ENCODE assay signal across 37 mouse cellular contexts in genomic region chr4:43859886-43860285, GRCm38 (mm10). TPM values are rescaled to one million over a fixed set of nuclear protein-coding genes. Genes with fewer than 3 reads are reported as not detected.
"Had no signal": no experiment of that assay in that cellular context is flagged by ENCODE, and none has a peak within 500 bp of the region (broad histone marks: within the 10 kb centered on the region; RNA-seq: fewer than 3 reads in every experiment).

No protein-coding gene starts in this region.

- H3K4me1 ChIP-seq: intestine, embryonic 15.5 days; limb, embryonic 12.5 days; liver, embryonic 12.5 days had no signal

- H3K4me3 ChIP-seq: gastrocnemius, adult 2 months; heart, adult 2 months; heart, embryonic 13.5 days; heart, embryonic 15.5 days; hindbrain, embryonic 10.5 days; hindbrain, embryonic 12.5 days; intestine, embryonic 15.5 days; layer of hippocampus, adult 2 months; left cerebral cortex, adult 2 months; limb, embryonic 10.5 days; limb, embryonic 12.5 days; liver, embryonic 12.5 days had no signal

- H3K27ac ChIP-seq: gastrocnemius, adult 2 months; heart, adult 2 months; heart, embryonic 13.5 days; heart, embryonic 15.5 days; hindbrain, embryonic 10.5 days; hindbrain, embryonic 12.5 days; hindbrain, embryonic 14.5 days; intestine, embryonic 15.5 days; layer of hippocampus, adult 2 months; left cerebral cortex, adult 2 months; limb, embryonic 10.5 days; limb, embryonic 12.5 days; liver, embryonic 12.5 days had no signal

- ATAC-seq: inflammation-experienced regulatory T-cells, adult 6 months; intestine, embryonic 15.5 days; intestine, postnatal 0 days; liver, embryonic 12.5 days had no signal

- H3K9ac ChIP-seq: heart, embryonic 13.5 days; heart, embryonic 15.5 days; hindbrain, embryonic 12.5 days; hindbrain, embryonic 14.5 days; intestine, embryonic 15.5 days; limb, embryonic 12.5 days; liver, embryonic 12.5 days had no signal

- H3K4me2 ChIP-seq: heart, embryonic 13.5 days; heart, embryonic 15.5 days; hindbrain, embryonic 12.5 days; hindbrain, embryonic 14.5 days; intestine, embryonic 15.5 days; limb, embryonic 12.5 days; liver, embryonic 12.5 days had no signal

- DNase-seq: gastrocnemius, adult 2 months; gastrocnemius, postnatal 10 days; gastrocnemius, postnatal 25 days; heart, adult 2 months; heart, postnatal 14 days; heart, postnatal 4 days; kidney, adult 18-20 months; kidney, adult 8-10 months; kidney, postnatal 10 days; kidney, postnatal 25 days; kidney, postnatal 4 days; liver had no signal

- H3K9me3 ChIP-seq: heart, embryonic 13.5 days; heart, embryonic 15.5 days; hindbrain, embryonic 10.5 days; hindbrain, embryonic 12.5 days; intestine, embryonic 15.5 days; limb, embryonic 10.5 days; limb, embryonic 12.5 days; liver, embryonic 12.5 days had no signal

- H3K27me3 ChIP-seq: heart, embryonic 13.5 days; heart, embryonic 15.5 days; hindbrain, embryonic 12.5 days; intestine, embryonic 15.5 days; limb, embryonic 12.5 days; liver, embryonic 12.5 days had no signal

- H3K36me3 ChIP-seq: heart, embryonic 13.5 days; heart, embryonic 15.5 days; hindbrain, embryonic 10.5 days; hindbrain, embryonic 12.5 days; intestine, embryonic 15.5 days; limb, embryonic 10.5 days; limb, embryonic 12.5 days; liver, embryonic 12.5 days had no signal

RNA-seq across cellular contexts. Expression of gene Olfr155, which starts 8.5 kb away (rescaled TPM):
- total RNA-seq: gastrocnemius, adult 2 months; gastrocnemius, postnatal 10 days; gastrocnemius, postnatal 25 days; gastrocnemius, postnatal 4 days; granulocyte monocyte progenitor cell, adult 5-6 weeks; heart, adult 2 months; heart, postnatal 14 days; heart, postnatal 4 days; layer of hippocampus, adult 2 months; layer of hippocampus, postnatal 10 days; layer of hippocampus, postnatal 25 days; left cerebral cortex, adult 2 months; left cerebral cortex, postnatal 14 days; left cerebral cortex, postnatal 36 days had no signal
- polyA plus RNA-seq: frontal cortex, adult 2 months; heart, adult 2 months; heart, embryonic 13.5 days; heart, embryonic 15.5 days; heart, postnatal 0 days; hindbrain, embryonic 10.5 days; hindbrain, embryonic 12.5 days; hindbrain, embryonic 14.5 days; hindbrain, embryonic 16.5 days; inflammation-experienced regulatory T-cells, adult 6 months; intestine, embryonic 15.5 days; intestine, postnatal 0 days; kidney, embryonic 14.5 days; kidney, embryonic 16.5 days; limb, embryonic 10.5 days; limb, embryonic 12.5 days; limb, embryonic 14.5 days; liver, embryonic 12.5 days had no signal

RNA-seq across cellular contexts. Expression of gene Olfr157, which starts 19.9 kb away (rescaled TPM):
- total RNA-seq: gastrocnemius, adult 2 months; gastrocnemius, postnatal 10 days; gastrocnemius, postnatal 25 days; gastrocnemius, postnatal 4 days; granulocyte monocyte progenitor cell, adult 5-6 weeks; heart, adult 2 months; heart, postnatal 14 days; heart, postnatal 4 days; layer of hippocampus, adult 2 months; layer of hippocampus, postnatal 10 days; layer of hippocampus, postnatal 25 days; left cerebral cortex, adult 2 months; left cerebral cortex, postnatal 14 days; left cerebral cortex, postnatal 36 days had no signal
- polyA plus RNA-seq: frontal cortex, adult 2 months; heart, adult 2 months; heart, embryonic 13.5 days; heart, embryonic 15.5 days; heart, postnatal 0 days; hindbrain, embryonic 10.5 days; hindbrain, embryonic 12.5 days; hindbrain, embryonic 16.5 days; intestine, embryonic 15.5 days; intestine, postnatal 0 days; kidney, embryonic 14.5 days; kidney, embryonic 16.5 days; limb, embryonic 10.5 days; limb, embryonic 12.5 days; liver, embryonic 12.5 days had no signal

RNA-seq across cellular contexts. Expression of gene Olfr156, which starts 36.2 kb away (rescaled TPM):
- total RNA-seq: gastrocnemius, adult 2 months; gastrocnemius, postnatal 10 days; gastrocnemius, postnatal 25 days; gastrocnemius, postnatal 4 days; granulocyte monocyte progenitor cell, adult 5-6 weeks; heart, adult 2 months; heart, postnatal 14 days; heart, postnatal 4 days; layer of hippocampus, adult 2 months; layer of hippocampus, postnatal 10 days; layer of hippocampus, postnatal 25 days; left cerebral cortex, adult 2 months; left cerebral cortex, postnatal 14 days; left cerebral cortex, postnatal 36 days had no signal
- polyA plus RNA-seq: frontal cortex, adult 2 months; heart, adult 2 months; heart, embryonic 13.5 days; heart, embryonic 15.5 days; heart, postnatal 0 days; hindbrain, embryonic 10.5 days; hindbrain, embryonic 12.5 days; hindbrain, embryonic 14.5 days; hindbrain, embryonic 16.5 days; inflammation-experienced regulatory T-cells, adult 6 months; intestine, embryonic 15.5 days; intestine, postnatal 0 days; kidney, embryonic 14.5 days; kidney, embryonic 16.5 days; limb, embryonic 10.5 days; limb, embryonic 12.5 days; liver, embryonic 12.5 days had no signal
